Mouse (Mus musculus) liver, embryonic 16.5 days (tissue): ENCODE measurements around the gene Cbr1. TPM values are rescaled to one million over a fixed set of nuclear protein-coding genes. Genes with fewer than 3 reads are reported as not detected.

Source experiments
- ATAC-seq: fragments of 200-750 bp; cut with Nextera tagmentation; 2 replicates; pipeline ENCODE4 v1.8.0; 2017; ENCODE audit warnings: low read depth, mild to moderate bottlenecking, moderate number of reproducible peaks, moderate library complexity
- H3K27ac ChIP-seq: fragments of 300-500 bp; sonication (generic); 2 replicates; pipeline ENCODE4 v1.5.1; 2014; ENCODE audit warnings: mild to moderate bottlenecking, low read length
- H3K27me3 ChIP-seq: fragments of 300-500 bp; sonication (generic); 2 replicates; pipeline ENCODE4 v1.6.1; 2014; ENCODE audit warnings: low read depth, low read length, mixed read lengths; ENCODE audit not compliant: control insufficient read depth, insufficient read depth
- H3K36me3 ChIP-seq: fragments of 300-500 bp; sonication (generic); 2 replicates; pipeline ENCODE4 v1.6.1; 2014; ENCODE audit warnings: mild to moderate bottlenecking; ENCODE audit not compliant: control insufficient read depth, insufficient read depth
- H3K4me1 ChIP-seq: fragments of 300-500 bp; sonication (generic); 2 replicates; pipeline ENCODE4 v1.6.1; 2014; ENCODE audit warnings: low read depth, low read length, mixed read lengths; ENCODE audit not compliant: control insufficient read depth
- H3K4me2 ChIP-seq: fragments of 300-500 bp; sonication (generic); 2 replicates; pipeline ENCODE4 v1.6.1; 2014; ENCODE audit warnings: low read depth, low read length, mixed read lengths
- H3K4me3 ChIP-seq: fragments of 300-500 bp; sonication (generic); 2 replicates; pipeline ENCODE4 v1.5.1; 2014; ENCODE audit warnings: low read depth, mild to moderate bottlenecking, low read length
- H3K9ac ChIP-seq: fragments of 300-500 bp; sonication (generic); 2 replicates; pipeline ENCODE4 v1.6.1; 2014; ENCODE audit warnings: low read depth, low read length
- H3K9me3 ChIP-seq: fragments of 300-500 bp; sonication (generic); replicated peaks from 2 replicates; pipeline ENCODE4 v1.6.1; 2016; ENCODE audit warnings: low read length; ENCODE audit not compliant: control insufficient read depth
- WGBS: fragments of 180-500 bp; shearing (Covaris S2); extraction: QIAGEN DNeasy Blood & Tissue Kit; methylation state at CpG from one replicate; pipeline ENCODE4 v1.1.7; 2014; ENCODE audit not compliant: insufficient replicate concordance; 5-methylcytosine and 5-hydroxymethylcytosine counted together
- polyA plus RNA-seq: library from polyadenylated mRNA; unstranded; fragments of >200 nt; fragmentation: Nextera tagmentation; extraction: Ambion mirVana; gene quantifications from 2 replicates; pipeline ENCODE4 v1.2.1, GENCODE M21; 2015

Gene Cbr1
- polyA plus RNA-seq, 1 experiment from 2014 or later: 25.9 TPM

- Histone ChIP-seq H3K27ac (no peak overlapping the region), H3K4me2 (no peak overlapping the region), H3K4me1 (no peaks in the 10 kb centered on the region), H3K9ac (no peak overlapping the region), H3K9me3 (no peaks in the 10 kb centered on the region), H3K36me3 (no peaks in the 10 kb centered on the region), H3K4me3 (no peak overlapping the region), H3K27me3 (no peaks in the 10 kb centered on the region)
- ATAC-seq: no peak
- 21% methylated on average over 4 of the region's 4 CpGs for WGBS
Measured at GRCm38 (mm10) chr16:93644006-93644405, 38.4 kb downstream of the Cbr1 start.

GRCm38 (mm10) chr16:93648441-93649183 is 43.0 kb downstream of the Cbr1 start:
- WGBS: 43% methylated on average over 5 of the region's 5 CpGs
- Histone ChIP-seq H3K4me3 (no peak overlapping the region), H3K27ac (no peak overlapping the region), H3K4me1 (no peaks in the 10 kb centered on the region), H3K36me3 (no peaks in the 10 kb centered on the region), H3K27me3 (no peaks in the 10 kb centered on the region), H3K9me3 (no peaks in the 10 kb centered on the region), H3K9ac (no peak overlapping the region), H3K4me2 (no peak overlapping the region)
- ATAC-seq: no peak

Other genes starting within 250 kb of the Cbr1 start
- 3.9 and 4.3 TPM in 2 replicates for gene Setd4, start 1.8 kb upstream of the Cbr1 start, polyA plus RNA-seq
- gene Gm5678, start 22.2 kb downstream of the Cbr1 start, polyA plus RNA-seq: not detected in 2 replicates
- gene Cbr3, start 77.4 kb downstream of the Cbr1 start, polyA plus RNA-seq: 0.35 and 0.73 TPM in 2 replicates
- 17.2 and 21.6 TPM in 2 replicates for gene Dop1b, start 106.1 kb downstream of the Cbr1 start, polyA plus RNA-seq
- gene Morc3, start 226.3 kb downstream of the Cbr1 start, polyA plus RNA-seq: 15.7 and 16.4 TPM in 2 replicates